Mouse (Mus musculus) lung, embryonic 16.5 days (tissue): ENCODE data around the gene Adamtsl2. TPM values are rescaled to one million over a fixed set of nuclear protein-coding genes. Genes with fewer than 3 reads are reported as not detected.

ENCODE experiments used
- ATAC-seq: fragments of 200-750 bp; cut with Nextera tagmentation; 2 replicates; pipeline ENCODE4 v1.8.0; 2017; ENCODE audit warnings: low read depth, mild to moderate bottlenecking, moderate library complexity
- H3K27ac ChIP-seq: fragments of 300-500 bp; sonication (generic); 2 replicates; pipeline ENCODE4 v1.5.1; 2014; ENCODE audit warnings: mild to moderate bottlenecking, control low read depth, low read length
- H3K27me3 ChIP-seq: fragments of 300-500 bp; sonication (generic); 2 replicates; pipeline ENCODE4 v1.6.1; 2014; ENCODE audit warnings: low read depth, low read length, mixed read lengths; ENCODE audit not compliant: control insufficient read depth, insufficient read depth
- H3K36me3 ChIP-seq: fragments of 300-500 bp; sonication (generic); 2 replicates; pipeline ENCODE4 v1.6.1; 2014; ENCODE audit warnings: low read length; ENCODE audit not compliant: control insufficient read depth, insufficient read depth
- H3K4me1 ChIP-seq: fragments of 300-500 bp; sonication (generic); replicated peaks from 2 replicates; pipeline ENCODE4 v1.6.1; 2014; ENCODE audit warnings: low read length, mixed read lengths; ENCODE audit not compliant: control insufficient read depth, insufficient read depth
- H3K4me2 ChIP-seq: fragments of 300-500 bp; sonication (generic); 2 replicates; pipeline ENCODE4 v1.6.1; 2014; ENCODE audit warnings: low read depth, low read length, control low read depth
- H3K4me3 ChIP-seq: fragments of 300-500 bp; sonication (generic); 2 replicates; pipeline ENCODE4 v1.5.1; 2014; ENCODE audit warnings: mild to moderate bottlenecking, low read length, control low read depth
- H3K9ac ChIP-seq: fragments of 300-500 bp; sonication (generic); 2 replicates; pipeline ENCODE4 v1.6.1; 2014; ENCODE audit warnings: low read length, control low read depth
- H3K9me3 ChIP-seq: fragments of 300-500 bp; sonication (generic); 2 replicates; pipeline ENCODE4 v1.6.1; 2016; ENCODE audit warnings: low read length; ENCODE audit not compliant: control insufficient read depth
- WGBS: fragments of 180-500 bp; shearing (Covaris S2); extraction: QIAGEN DNeasy Blood & Tissue Kit; methylation state at CpG from one replicate; pipeline ENCODE4 v1.1.7; 2014; 5-methylcytosine and 5-hydroxymethylcytosine counted together
- polyA plus RNA-seq: library from polyadenylated mRNA; unstranded; fragments of >200 nt; fragmentation: Nextera tagmentation; extraction: Ambion mirVana; gene quantifications from 2 replicates; pipeline ENCODE4 v1.2.1, GENCODE M21; 2015

Adamtsl2 gene
- polyA plus RNA-seq, 1 experiment from 2014 or later = 27.9 TPM

DNA sequence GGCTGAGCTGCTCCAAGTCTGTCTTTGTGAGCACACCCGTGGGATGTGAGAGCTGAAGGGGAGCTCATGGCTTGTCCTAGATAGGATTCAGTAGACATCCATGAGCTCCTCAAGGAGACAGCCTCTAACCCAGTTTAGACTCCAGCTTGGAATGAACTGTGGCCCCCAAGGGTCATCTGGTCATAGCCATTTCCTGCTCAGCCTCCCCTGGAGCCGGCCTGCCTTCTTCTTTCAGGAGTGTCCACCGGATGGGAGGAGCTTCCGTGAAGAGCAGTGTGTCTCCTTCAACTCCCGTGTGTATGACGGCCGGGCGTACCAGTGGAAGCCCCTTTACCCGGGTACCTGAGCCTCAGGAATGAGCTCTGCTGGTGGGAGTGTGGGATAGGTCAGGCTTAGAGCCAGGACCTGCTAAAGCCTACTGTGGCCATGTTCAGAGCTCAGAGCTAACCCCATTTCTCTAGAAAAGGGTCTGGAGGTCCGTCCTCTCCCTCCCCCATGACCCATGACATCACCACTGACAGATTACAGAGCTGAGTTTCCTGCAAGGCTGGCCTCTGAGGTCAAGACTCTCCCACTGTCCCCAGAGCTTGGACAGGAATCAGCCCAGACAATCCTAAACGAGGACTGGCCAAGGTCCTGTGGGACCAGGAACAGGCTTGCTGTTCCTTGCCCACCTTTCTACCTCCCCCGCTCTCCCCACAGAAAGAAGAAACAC lies 4.7 kb downstream of the Adamtsl2 start:
- Histone ChIP-seq H3K4me1 (peaks cover 60% of the 10 kb centered on the region), H3K4me3 (no peak overlapping the region), H3K36me3 (no peaks in the 10 kb centered on the region), H3K27me3 (no peaks in the 10 kb centered on the region), H3K9ac (no peak overlapping the region), H3K9me3 (no peaks in the 10 kb centered on the region), H3K4me2 (no peak overlapping the region), H3K27ac (no peak overlapping the region)
- WGBS = 52% methylated on average over 12 of the region's 12 CpGs
- ATAC-seq = no peak

DNA sequence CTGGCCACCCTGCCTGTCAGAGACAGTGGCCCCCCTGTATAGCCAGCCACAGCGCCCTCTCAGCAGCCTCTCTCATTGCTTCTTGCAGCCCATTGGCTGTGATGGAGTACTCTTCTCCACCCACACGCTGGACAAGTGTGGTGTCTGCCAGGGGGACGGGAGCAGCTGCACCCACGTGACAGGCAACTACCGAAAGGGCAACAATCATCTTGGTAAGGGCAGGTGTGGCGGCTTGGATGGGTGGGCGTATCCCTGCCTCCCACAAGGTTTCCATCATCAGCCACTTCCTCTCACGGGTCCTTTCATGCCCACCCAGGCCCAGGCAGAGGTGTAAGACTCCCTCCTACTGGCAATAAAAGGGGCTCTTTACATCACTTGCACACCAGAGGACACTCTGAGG lies 5.8 kb downstream of the Adamtsl2 start:
- Histone ChIP-seq H3K4me3 (no peak overlapping the region), H3K27me3 (no peaks in the 10 kb centered on the region), H3K4me1 (peaks cover 58% of the 10 kb centered on the region), H3K36me3 (no peaks in the 10 kb centered on the region), H3K9ac (no peak overlapping the region), H3K27ac (no peak overlapping the region), H3K9me3 (no peaks in the 10 kb centered on the region), H3K4me2 (no peak overlapping the region)
- 24% methylated on average over 8 of the region's 8 CpGs for WGBS
- ATAC-seq = no peak

DNA sequence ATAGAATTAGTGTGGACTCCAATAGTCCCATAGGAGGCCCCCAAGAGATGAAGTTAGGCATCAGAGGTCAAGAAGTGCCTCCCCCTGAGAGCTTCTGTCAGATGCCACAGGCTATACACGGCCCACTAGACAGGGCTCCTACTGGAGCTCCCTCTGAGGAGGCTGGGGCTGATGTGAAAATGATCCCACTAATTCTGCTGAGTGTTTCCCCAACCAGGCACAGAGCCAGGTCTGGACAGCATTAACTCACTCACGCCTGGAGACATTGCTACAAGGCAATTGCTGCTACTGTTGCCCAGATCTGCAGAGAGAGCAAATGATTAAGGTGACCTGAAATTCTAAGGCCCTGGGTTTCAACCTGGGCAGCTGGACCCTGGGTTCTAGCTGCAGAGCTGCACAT lies 6.6 kb downstream of the Adamtsl2 start:
- peak; percentile 21; the same call in 1 of the 2 replicates for ATAC-seq
- Histone ChIP-seq H3K27me3 (no peaks in the 10 kb centered on the region), H3K4me1 (peaks cover 58% of the 10 kb centered on the region), H3K9ac (no peak overlapping the region), H3K27ac (no peak overlapping the region), H3K4me2 (no peak overlapping the region), H3K9me3 (no peaks in the 10 kb centered on the region), H3K36me3 (no peaks in the 10 kb centered on the region), H3K4me3 (no peak overlapping the region)
- WGBS = 13% methylated on average over 2 of the region's 2 CpGs

DNA sequence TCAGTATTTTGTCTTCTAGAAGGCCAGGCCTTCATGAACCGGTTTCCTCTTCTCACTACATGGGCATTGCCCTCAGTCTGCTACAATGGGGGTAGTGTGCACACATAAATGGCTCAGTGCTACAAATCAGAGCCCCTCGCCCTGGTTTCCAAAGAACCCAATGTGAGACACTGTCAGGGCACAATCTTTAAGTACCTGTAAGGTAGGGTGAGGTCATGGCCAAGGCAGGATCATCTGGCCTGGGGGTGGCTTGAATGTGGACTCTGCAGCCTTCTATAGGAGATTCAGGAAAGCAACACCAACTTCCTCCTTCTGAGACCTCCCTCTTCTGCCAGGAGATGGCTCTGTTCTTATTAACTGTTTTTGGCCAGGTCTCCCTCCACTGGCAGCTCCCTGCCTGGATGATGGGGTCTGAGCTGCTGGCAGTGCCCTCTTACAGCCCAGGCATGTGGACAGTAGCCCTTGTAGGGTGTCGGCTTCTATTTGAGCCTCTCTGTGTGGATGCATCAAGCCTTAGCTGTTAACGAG lies 7.4 kb downstream of the Adamtsl2 start:
- 68% methylated on average over 4 of the region's 4 CpGs for WGBS
- H3K4me1 ChIP-seq = peaks cover 58% of the 10 kb centered on the region
- H3K9me3 ChIP-seq = no peaks in the 10 kb centered on the region
- no peaks in the 10 kb centered on the region for H3K36me3 ChIP-seq
- ATAC-seq = no peak
- no peak overlapping the region for H3K4me3 ChIP-seq
- H3K27ac ChIP-seq = no peak overlapping the region
- no peak overlapping the region for H3K4me2 ChIP-seq
- no peaks in the 10 kb centered on the region for H3K27me3 ChIP-seq
- H3K9ac ChIP-seq = no peak overlapping the region

- no peak overlapping the region for H3K4me3 ChIP-seq
- WGBS = 68% methylated on average over 5 of the region's 5 CpGs
- H3K9me3 ChIP-seq = no peaks in the 10 kb centered on the region
- H3K27me3 ChIP-seq = no peaks in the 10 kb centered on the region
- H3K36me3 ChIP-seq = no peaks in the 10 kb centered on the region
- peak overlapping the region; percentile 89 for H3K27ac ChIP-seq
- ATAC-seq = no peak
- 0 out of 2 replicates have a peak overlapping the region, but pooled peaks have one; percentile 22 for H3K9ac ChIP-seq
- H3K4me1 ChIP-seq = peaks cover 58% of the 10 kb centered on the region
- no peak overlapping the region for H3K4me2 ChIP-seq
Observed at GRCm38 (mm10) chr2:27087581-27087980, 8.4 kb downstream of the Adamtsl2 start.

DNA sequence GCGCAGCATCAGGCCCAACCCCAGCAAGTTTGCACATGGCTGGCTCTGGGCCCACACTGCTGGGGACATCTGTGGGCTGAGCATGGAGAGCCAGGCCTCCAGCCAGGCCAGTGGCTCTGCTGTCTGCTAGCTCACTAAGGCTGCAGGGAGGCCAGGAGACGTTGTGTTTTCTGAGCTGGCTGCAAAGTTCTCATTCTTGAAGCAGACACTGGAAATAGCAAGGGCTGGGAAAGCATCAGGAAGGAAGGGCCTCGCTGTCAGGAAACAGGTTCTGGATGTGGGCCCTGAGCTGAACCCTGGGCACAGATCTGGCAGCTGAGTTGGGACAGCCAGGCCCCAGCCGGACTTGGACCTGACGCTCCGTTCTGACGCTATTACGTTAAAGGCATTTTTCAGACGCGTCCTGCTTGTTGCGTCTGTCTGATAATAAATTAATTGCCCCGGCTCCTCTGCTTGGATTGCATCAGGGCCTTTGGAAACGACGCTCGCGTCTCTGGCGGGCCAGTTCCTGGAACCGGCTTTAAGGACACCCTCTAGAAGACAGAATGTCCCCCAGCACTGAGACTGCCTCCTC lies 9.0 kb downstream of the Adamtsl2 start:
- Histone ChIP-seq H3K36me3 (no peaks in the 10 kb centered on the region), H3K27ac (peak overlapping the region; percentile 89), H3K9ac (no peak overlapping the region), H3K4me3 (no peak overlapping the region), H3K4me2 (no peak overlapping the region), H3K4me1 (peaks cover 57% of the 10 kb centered on the region), H3K27me3 (no peaks in the 10 kb centered on the region), H3K9me3 (no peaks in the 10 kb centered on the region)
- 30% methylated on average over 18 of the region's 18 CpGs for WGBS
- ATAC-seq = peak; percentile 90

DNA sequence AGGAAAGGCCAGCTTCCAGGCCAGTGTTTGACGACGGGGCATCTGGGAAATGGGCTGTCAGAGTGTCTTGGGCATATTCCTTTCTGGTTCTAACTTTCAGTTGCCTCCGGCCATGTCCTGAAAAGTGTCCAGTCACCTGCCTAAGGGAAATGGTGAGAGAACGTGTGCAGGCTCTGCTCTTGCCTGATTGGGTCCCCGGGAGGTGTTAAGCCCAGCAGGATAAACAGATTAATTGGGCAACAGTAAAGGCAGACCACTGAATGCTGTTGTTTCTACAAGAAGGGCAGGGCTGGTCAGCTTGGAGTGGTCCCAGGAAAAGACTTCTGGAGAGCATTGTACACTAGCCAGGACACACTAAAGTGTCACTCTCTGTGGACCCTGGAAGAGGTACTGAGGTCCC lies 9.5 kb downstream of the Adamtsl2 start:
- Histone ChIP-seq H3K27me3 (no peaks in the 10 kb centered on the region), H3K4me1 (peaks cover 52% of the 10 kb centered on the region), H3K9ac (peak overlapping the region; percentile 2; the same call in 1 of the 2 replicates), H3K9me3 (no peaks in the 10 kb centered on the region), H3K4me3 (no peak overlapping the region), H3K27ac (peak overlapping the region; percentile 89), H3K36me3 (no peaks in the 10 kb centered on the region), H3K4me2 (no peak overlapping the region)
- WGBS = 43% methylated on average over 5 of the region's 5 CpGs
- ATAC-seq = peak; percentile 7; the same call in 1 of the 2 replicates

DNA sequence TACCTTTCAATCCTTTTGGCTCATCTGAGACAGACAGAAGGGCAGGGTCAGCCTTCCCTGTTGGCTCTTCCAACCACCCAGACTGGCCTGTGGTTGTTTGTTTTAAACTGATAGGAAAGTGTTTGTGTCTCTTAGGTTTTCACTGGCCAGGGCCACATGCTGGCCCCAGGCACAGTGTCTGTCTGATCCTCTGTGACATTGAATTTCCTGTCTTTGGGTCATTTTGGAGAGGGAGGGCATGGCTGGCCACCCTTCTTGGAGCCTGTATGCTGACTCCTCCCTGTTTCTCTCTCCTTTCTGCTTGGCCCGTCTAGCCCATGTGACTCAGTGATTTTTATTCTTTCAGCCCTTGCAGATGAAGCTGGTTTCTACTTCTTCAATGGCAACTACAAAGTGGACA lies 10.1 kb downstream of the Adamtsl2 start:
- Histone ChIP-seq H3K9ac (no peak overlapping the region), H3K27ac (peak overlapping the region; percentile 89), H3K27me3 (no peaks in the 10 kb centered on the region), H3K4me1 (peaks cover 47% of the 10 kb centered on the region), H3K36me3 (no peaks in the 10 kb centered on the region), H3K4me2 (no peak overlapping the region), H3K9me3 (no peaks in the 10 kb centered on the region), H3K4me3 (no peak overlapping the region)
- no peak for ATAC-seq
- WGBS = 56% methylated on average over 1 of the region's 1 CpGs

- peaks cover 33% of the 10 kb centered on the region for H3K4me1 ChIP-seq
- no peaks in the 10 kb centered on the region for H3K9me3 ChIP-seq
- no peak overlapping the region; the same call in 1 of the 2 replicates for H3K27ac ChIP-seq
- ATAC-seq = no peak
- H3K27me3 ChIP-seq = no peaks in the 10 kb centered on the region
- no peak overlapping the region for H3K4me2 ChIP-seq
- H3K9ac ChIP-seq = no peak overlapping the region
- 90% methylated on average over 7 of the region's 7 CpGs for WGBS
- H3K4me3 ChIP-seq = no peak overlapping the region
- H3K36me3 ChIP-seq = no peaks in the 10 kb centered on the region
Observed at GRCm38 (mm10) chr2:27095178-27095577, 16.0 kb downstream of the Adamtsl2 start.
